Mouse (Mus musculus): Measurements from ENCODE around the gene Tor1b. TPM values are rescaled to one million over a fixed set of nuclear protein-coding genes. Genes with fewer than 3 reads are reported as not detected.

Gene Tor1b
- polyA plus RNA-seq (2017; shearing (Covaris generic)), result 34.6 TPM

DNA sequence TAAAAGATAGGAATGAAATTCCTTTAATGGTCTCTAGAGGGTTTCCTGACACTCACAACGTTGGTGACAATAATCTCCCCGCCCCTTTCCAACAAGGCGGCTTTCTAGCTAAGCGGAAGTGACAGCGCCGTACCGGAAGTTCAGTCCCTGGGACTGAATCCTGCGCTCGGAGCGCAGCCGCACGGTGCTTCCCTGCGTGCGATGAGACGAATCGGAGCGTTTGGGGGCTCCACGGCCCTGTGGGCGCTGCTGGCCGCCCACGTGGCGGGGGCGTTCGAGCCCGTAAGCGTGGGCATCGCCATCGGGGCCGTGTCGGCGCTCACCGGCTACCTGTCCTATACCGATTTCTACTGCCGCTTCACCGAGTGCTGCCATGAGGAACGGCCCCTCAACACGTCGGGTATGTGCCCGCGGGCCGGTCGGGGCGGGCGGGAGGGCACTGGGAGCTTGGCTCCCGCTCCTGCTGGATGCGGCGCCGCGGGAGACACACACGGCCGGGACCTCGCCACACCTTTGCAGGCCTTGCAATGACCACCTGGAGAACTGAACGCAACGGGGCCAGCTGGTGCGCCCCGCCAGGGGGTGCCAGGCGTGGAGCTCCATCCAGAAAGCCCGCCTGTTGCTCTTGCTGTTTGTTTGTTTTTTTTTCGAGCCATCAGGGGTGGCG lies at the start of gene Tor1b:
Gene Tor1b (plus strand): TSS at position 136 of the 667 bp plus-strand sequence.

DNA sequence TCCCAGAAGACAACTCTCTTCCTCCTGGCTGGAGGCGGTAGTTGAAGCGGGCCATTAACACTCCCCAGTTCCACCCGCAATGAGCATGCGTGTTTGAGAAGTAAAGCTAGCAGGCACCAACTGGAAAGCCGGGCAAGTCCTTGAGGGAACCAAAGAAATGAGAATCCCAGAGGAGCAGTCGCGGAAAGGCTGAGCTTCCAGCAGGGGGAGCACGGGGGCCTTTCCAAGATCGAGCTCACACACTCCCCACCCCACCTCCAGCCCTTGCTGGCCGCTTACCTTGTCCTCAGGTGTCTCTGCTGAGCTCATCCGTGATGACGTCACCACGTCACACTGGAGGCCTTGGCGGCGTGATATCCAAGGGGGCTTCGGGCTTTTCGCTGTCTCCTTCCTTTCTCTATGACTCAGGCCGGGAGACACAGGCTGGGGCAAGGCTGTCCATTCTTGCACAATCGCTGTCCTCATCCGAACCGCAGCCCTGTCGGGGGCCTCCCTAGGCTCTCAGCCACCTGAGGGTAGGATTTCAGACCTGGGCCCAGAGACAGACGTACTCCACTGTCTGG lies 23.2 kb upstream of the Tor1b start, which contains the start of gene Ptges:
Gene Ptges (minus strand): TSS at position 381 of the 563 bp plus-strand sequence.

DNA sequence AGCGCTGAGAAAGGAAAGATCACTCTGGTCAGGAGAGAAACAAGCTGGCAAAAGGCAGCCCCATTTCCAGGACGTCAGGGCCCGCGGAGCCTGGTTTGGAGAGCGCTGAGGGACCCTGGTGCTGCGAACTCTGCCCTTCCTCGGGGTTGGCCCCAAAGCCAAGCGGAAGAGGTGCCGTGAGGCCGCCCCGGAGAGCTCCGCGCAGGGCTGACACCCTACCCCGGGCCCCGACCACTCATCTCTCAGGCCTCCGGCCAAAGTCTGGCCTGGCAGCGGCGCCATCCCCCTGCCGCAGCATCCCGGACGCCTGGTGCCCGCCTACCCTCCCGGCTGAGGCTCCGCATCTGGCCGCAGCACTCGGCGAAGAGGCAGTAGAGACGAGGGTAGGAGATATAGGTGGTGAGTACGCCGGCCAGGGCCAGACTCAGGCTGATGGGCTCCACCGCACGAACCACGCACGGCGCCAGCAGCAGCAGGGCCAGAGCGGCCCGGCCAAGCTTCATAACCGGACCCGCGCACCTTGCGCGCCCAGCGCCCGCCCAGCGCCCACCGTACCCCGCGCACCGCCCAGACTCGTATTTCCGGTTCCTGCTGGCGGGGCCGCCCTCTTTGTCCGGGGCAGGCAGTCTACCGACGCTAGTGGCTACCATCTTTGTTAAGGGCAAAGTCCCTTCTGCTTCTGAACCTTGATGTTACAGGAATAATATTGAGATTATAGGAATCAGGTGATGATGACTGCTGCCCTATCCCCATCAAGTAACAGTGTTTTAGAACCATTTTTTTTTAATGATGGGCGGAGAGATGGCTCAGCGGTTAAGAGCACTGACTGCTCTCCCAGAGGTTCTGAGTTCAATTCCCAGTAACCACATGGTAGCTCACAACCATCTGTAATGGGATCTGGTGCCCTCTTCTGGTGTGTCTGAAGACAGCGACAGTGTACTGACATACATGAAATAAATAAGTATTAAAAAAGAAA lies 14.9 kb downstream of the Tor1b start, which contains the start of gene Tor1a:
Gene Tor1a (minus strand): TSS at position 582 of the 976 bp plus-strand sequence.

DNA sequence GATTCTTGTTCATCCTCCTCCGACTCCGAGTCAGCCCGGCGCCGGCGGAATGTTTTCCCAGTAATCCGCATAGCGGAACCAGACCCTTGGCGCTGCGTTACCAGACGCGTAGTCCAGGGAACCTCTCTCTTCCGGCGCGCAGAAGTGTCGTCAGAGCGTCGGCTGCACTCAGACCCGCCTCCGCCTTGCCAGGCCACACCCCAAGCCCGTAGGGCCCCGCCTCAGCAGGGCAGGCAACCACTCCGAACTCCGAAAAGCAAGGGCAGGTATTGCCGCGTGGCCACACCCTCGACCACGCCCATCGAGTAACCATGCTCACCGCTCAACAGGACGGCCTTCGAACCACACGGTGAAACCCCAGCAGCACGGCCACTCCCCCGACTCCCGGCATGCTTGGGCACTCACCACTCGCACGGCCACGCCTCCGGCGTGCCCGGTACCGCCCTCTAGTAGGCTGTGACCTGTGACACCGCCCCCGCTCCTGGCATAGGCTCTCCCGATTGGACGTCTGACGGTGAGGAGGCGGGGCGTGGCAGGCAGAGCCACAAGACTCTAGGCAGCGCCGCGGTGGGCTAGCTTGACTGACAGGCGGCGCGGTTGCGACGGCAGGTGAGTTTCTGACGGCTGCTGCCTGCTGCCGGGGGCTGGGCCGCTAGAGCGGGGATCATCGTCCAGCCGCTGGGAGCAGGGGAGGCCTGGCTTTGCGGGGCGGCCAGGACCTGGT lies 29.2 kb downstream of the Tor1b start, which contains the start of the genes BC005624 and Usp20:
Gene BC005624 (minus strand): TSS at position 412 of the 724 bp plus-strand sequence.
Gene Usp20 (plus strand): TSS at position 490 of the 724 bp plus-strand sequence.

Other genes with a start within 250 kb of the Tor1b start
- gene 1700001O22Rik, start 149.3 kb upstream of the Tor1b start, polyA plus RNA-seq (2017; shearing (Covaris generic)), result 0.44 TPM
- gene Ntmt1, start 145.1 kb upstream of the Tor1b start, polyA plus RNA-seq (2017; shearing (Covaris generic)), result 39.1 TPM
- gene Asb6, start 122.6 kb upstream of the Tor1b start, polyA plus RNA-seq (2017; shearing (Covaris generic)), result 65.1 TPM
- gene Prrx2, start 118.0 kb upstream of the Tor1b start, polyA plus RNA-seq (2017; shearing (Covaris generic)), result not detected
- gene Ptges, start 23.1 kb upstream of the Tor1b start, polyA plus RNA-seq (2017; shearing (Covaris generic)), result not detected
- 67.6 TPM for gene Tor1a, start 15.0 kb downstream of the Tor1b start, polyA plus RNA-seq (2017; shearing (Covaris generic))
- gene BC005624, start 29.2 kb downstream of the Tor1b start, polyA plus RNA-seq (2017; shearing (Covaris generic)), result 83.9 TPM
- gene Usp20, start 29.3 kb downstream of the Tor1b start, polyA plus RNA-seq (2017; shearing (Covaris generic)), result 30.2 TPM
- 178 TPM for gene Fnbp1, start 189.0 kb downstream of the Tor1b start, polyA plus RNA-seq (2017; shearing (Covaris generic))
- 83.8 TPM for gene Gpr107, start 199.4 kb downstream of the Tor1b start, polyA plus RNA-seq (2017; shearing (Covaris generic))

Measured in activated CD4-positive, CD25-positive, alpha-beta regulatory T cell, adult 9 weeks (primary cell).